14 mouse cellular contexts compared by ENCODE assay signal in the genomic region with DNA sequence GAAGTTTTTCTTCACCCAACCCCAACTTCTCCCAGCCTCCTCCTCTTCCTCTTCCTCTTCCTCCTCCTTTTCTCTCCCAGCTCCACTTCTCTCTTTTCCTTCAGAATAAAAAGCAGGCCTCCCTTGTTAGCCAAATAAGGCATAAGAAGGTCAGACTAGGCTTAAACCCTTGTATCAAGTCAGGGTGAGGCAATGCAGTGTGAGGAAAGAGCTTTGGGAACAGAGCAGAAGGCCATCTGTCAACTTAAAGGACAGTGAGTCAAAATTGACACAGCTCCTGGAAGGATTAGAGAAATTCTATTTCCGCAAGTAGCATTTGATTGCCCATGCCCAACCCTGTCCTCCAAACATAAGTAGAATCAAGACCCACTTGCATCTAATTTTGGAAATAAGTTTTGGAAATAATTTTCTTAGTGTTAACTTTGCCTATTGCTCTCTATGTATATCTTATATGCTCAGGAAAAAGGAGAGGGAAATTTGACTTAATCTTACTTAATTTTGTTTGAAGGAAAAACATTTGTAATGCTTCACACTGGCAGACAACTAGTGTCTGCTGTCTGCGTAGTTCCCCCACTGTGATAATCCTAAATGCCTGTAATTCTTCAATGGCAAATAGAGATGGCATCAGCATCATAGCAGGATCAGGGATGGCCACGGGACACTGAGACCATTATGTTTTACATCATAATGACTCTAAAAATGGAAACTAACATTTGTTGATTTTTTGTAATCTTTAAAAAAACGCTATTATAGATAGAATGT. TPM values are rescaled to one million over a fixed set of nuclear protein-coding genes. Genes with fewer than 3 reads are reported as not detected.
A peak's percentile ranks its signal among the peaks of the same experiment; 100 is the strongest.
DNase-seq lines count a peak whose midpoint lies in the region; ATAC-seq and TF ChIP-seq lines count a peak whose summit lies in the region.
"Had no signal": no experiment of that assay in that cellular context is flagged by ENCODE, and none has a peak within 500 bp of the region (broad histone marks: within the 10 kb centered on the region; RNA-seq: fewer than 3 reads in every experiment).

No protein-coding gene starts in this region.

- peaks cover 8% of the 10 kb centered on the region; the same call in 1 of the 2 replicates for H3K79me2 ChIP-seq in liver, adult 2 months (ENCODE audit: control insufficient read depth, insufficient read depth, low read length)

- TF ChIP-seq POLR2A in liver, adult 2 months (IDR thresholded peaks at IDR 0.05; ENCODE audit: extremely low read depth, insufficient read depth, low read length) = no peak
- no peak for TF ChIP-seq POLR2A in bone marrow macrophage, adult 2 months (IDR thresholded peaks at IDR 0.05; ENCODE audit: borderline replicate concordance, low read depth, low read length)

- H3K36me3 ChIP-seq in liver, adult 2 months (ENCODE audit: control insufficient read depth, insufficient read depth, low read length) = no peaks in the 10 kb centered on the region
- no peaks in the 10 kb centered on the region for H3K36me3 ChIP-seq in liver, postnatal 0 days (replicated peaks; ENCODE audit: insufficient read depth, low read length)
- H3K36me3 ChIP-seq: midbrain, embryonic 15.5 days; stomach, embryonic 15.5 days had no signal

- H3K4me1 ChIP-seq in liver, adult 2 months (ENCODE audit: control insufficient read depth, insufficient read depth, low read length) = peaks cover 2% of the 10 kb centered on the region; the same call in 1 of the 2 replicates
- peaks cover 9% of the 10 kb centered on the region; the same call in 1 of the 2 replicates for H3K4me1 ChIP-seq in liver, postnatal 0 days (ENCODE audit: insufficient read depth)
- peaks cover 29% of the 10 kb centered on the region for H3K4me1 ChIP-seq in bone marrow macrophage, adult 2 months (ENCODE audit: control insufficient read depth, insufficient read depth, low read length)
- H3K4me1 ChIP-seq: midbrain, embryonic 15.5 days; stomach, embryonic 15.5 days had no signal

- H3K27me3 ChIP-seq in liver, adult 2 months (ENCODE audit: control insufficient read depth, insufficient read depth, low read length) = no peaks in the 10 kb centered on the region
- H3K27me3 ChIP-seq in liver, postnatal 0 days (ENCODE audit: insufficient read depth, low read length) = no peaks in the 10 kb centered on the region
- H3K27me3 ChIP-seq: midbrain, embryonic 15.5 days; stomach, embryonic 15.5 days had no signal

- no peak for TF ChIP-seq EP300 in liver, postnatal 0 days (IDR thresholded peaks at IDR 0.05; ENCODE audit: low read depth)

- no peak overlapping the region for H3K4me2 ChIP-seq in liver, postnatal 0 days (ENCODE audit: low read depth, low read length)
- H3K4me2 ChIP-seq: midbrain, embryonic 15.5 days; stomach, embryonic 15.5 days had no signal

- no peak for TF ChIP-seq CTCF in liver, adult 2 months (IDR thresholded peaks at IDR 0.05; ENCODE audit: low read depth, low read length)
- no peak for TF ChIP-seq CTCF in liver, postnatal 0 days (IDR thresholded peaks at IDR 0.05; ENCODE audit: low read depth)
- TF ChIP-seq CTCF in bone marrow macrophage, adult 2 months (IDR thresholded peaks at IDR 0.05; ENCODE audit: low read depth, low read length) = no peak

- ATAC-seq in liver, postnatal 0 days = no peak
- ATAC-seq in megakaryocyte, adult 5-6 weeks (ENCODE audit: poor library complexity, severe bottlenecking) = peak; percentile 56
- ATAC-seq: midbrain, embryonic 15.5 days had no signal

- 68% methylated on average over 4 of the region's 4 CpGs for WGBS in liver, adult 2 months
- WGBS in liver, postnatal 0 days (ENCODE audit: insufficient replicate concordance) = 49% methylated on average over 4 of the region's 4 CpGs

- H3K4me3 ChIP-seq in liver, adult 2 months (ENCODE audit: insufficient read depth, low read depth, low read length) = no peak overlapping the region
- no peak overlapping the region for H3K4me3 ChIP-seq in liver, postnatal 0 days (ENCODE audit: low read depth, low read length)
- peak overlapping the region; percentile 10 for H3K4me3 ChIP-seq in bone marrow macrophage, adult 2 months (ENCODE audit: insufficient read depth, low read length)
- H3K4me3 ChIP-seq: layer of hippocampus, adult 2 months; limb, embryonic 10.5 days; midbrain, embryonic 15.5 days; stomach, embryonic 15.5 days had no signal

- no peak overlapping the region for H3K9ac ChIP-seq in liver, adult 2 months (ENCODE audit: low read depth, low read length)
- no peak overlapping the region for H3K9ac ChIP-seq in liver, postnatal 0 days (replicated peaks)
- H3K9ac ChIP-seq: midbrain, embryonic 15.5 days; stomach, embryonic 15.5 days had no signal

- peak; percentile 52 for DNase-seq in cerebellum, adult 11-12 months
- DNase-seq in cerebellum, postnatal 14 days = no peak
- DNase-seq in liver, adult 2 months (ENCODE audit: extremely low read depth, low read depth, low spot score) = peak; percentile 38
- no peak for DNase-seq in liver, postnatal 0 days
- no peak for DNase-seq in right cerebral cortex, postnatal 14 days
- DNase-seq in frontal cortex, postnatal 36 days (ENCODE audit: low spot score in 2 of 2) = no peak
- DNase-seq: kidney, adult 8-10 months; right cerebral cortex, postnatal 25 days had no signal

- H3K9me3 ChIP-seq in liver, postnatal 0 days (ENCODE audit: low read length) = no peaks in the 10 kb centered on the region
- H3K9me3 ChIP-seq: limb, embryonic 10.5 days; midbrain, embryonic 15.5 days; stomach, embryonic 15.5 days had no signal

- H3K27ac ChIP-seq in liver, adult 2 months (replicated peaks; ENCODE audit: insufficient read depth, low read depth, low read length) = no peak overlapping the region
- no peak overlapping the region for H3K27ac ChIP-seq in liver, postnatal 0 days (ENCODE audit: low read depth)
- peak overlapping the region; percentile 36 for H3K27ac ChIP-seq in bone marrow macrophage, adult 2 months (ENCODE audit: insufficient read depth, low read depth, low read length)
- H3K27ac ChIP-seq: layer of hippocampus, adult 2 months; limb, embryonic 10.5 days; midbrain, embryonic 15.5 days; stomach, embryonic 15.5 days had no signal

RNA-seq across cellular contexts. Expression of a gene that starts 16.8 kb away (rescaled TPM):
- 9.4 and 10.9 TPM in 2 replicates for total RNA-seq in liver, adult 2 months (2014; rRNA removed)
- polyA plus RNA-seq in liver, adult 2 months (2012; rRNA removed) = 5.0 and 5.9 TPM in 2 replicates
- polyA plus RNA-seq in liver, postnatal 0 days (2015; fragmentation: Nextera tagmentation; extraction: Ambion mirVana) = 6.9 and 7.4 TPM in 2 replicates
- polyA plus RNA-seq in bone marrow macrophage, adult 2 months (2012; ENCODE audit: insufficient read depth, insufficient read length, missing spikeins) = 40.0 and 59.0 TPM in 2 replicates
- 43.2 and 52.0 TPM in 2 replicates for total RNA-seq in megakaryocyte, adult 5-6 weeks (2015)
- total RNA-seq in megakaryocyte, adult 5-6 weeks (2017) = 43.7 and 52.4 TPM in 2 replicates

Comparison
In these comparisons a context has a peak if more than half of its experiments do, and no peak if none do; other contexts are left out.
1. DNase-seq: peak in cerebellum, adult 11-12 months (single experiment) and liver, adult 2 months (single experiment); none in cerebellum, postnatal 14 days (0 of 2), liver, postnatal 0 days (single experiment), right cerebral cortex, postnatal 14 days (single experiment) and frontal cortex, postnatal 36 days (0 of 2).